Mouse (Mus musculus): ENCODE data around the gene Vav1. TPM values are rescaled to one million over a fixed set of nuclear protein-coding genes. Genes with fewer than 3 reads are reported as not detected.

The Vav1 gene
- polyA plus RNA-seq, 1 experiment from 2014 or later = 2.0 TPM

DNA sequence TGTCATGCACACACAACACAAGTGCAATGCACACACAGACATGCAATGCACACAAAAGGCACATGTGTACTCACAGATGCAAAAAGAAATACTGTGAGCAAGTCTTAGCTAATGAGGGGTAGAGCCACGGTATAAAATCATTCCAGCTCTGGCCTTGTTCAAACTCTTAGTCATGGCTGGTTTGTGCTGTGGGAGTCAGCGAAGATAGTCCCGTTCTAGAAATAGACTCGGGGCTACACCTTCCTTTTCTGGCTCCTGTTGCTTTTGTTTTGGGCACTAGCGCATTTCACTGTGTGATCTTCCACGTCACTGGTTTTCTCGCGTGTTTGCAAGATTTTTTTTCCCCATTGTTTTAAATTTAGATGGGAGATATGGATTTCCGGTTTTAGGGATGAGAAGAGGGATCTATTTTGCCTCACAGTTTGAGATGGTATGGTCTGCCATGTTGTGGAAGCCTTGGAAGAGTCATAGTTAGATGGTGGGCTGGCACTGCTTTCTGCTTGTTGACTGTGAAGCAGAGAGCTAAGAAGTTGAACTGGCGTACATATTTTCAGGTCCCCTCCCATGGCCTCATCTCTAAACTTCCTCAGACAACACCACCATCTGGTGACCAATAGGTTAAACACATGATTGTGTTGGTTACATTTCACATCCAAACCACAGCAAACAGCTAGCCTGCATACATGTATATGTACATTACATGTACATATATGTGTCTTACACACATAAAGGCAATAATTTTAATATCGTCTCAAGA, 80.8 kb downstream of the Vav1 start:
- no peaks in the 10 kb centered on the region for H3K27me3 ChIP-seq (ENCODE audit: low read depth, poor library complexity, severe bottlenecking)
- no peak overlapping the region for H3K4me3 ChIP-seq
- H3K27ac ChIP-seq (replicated peaks) = no peak overlapping the region
- H3K36me3 ChIP-seq = no peaks in the 10 kb centered on the region
- H3K9me3 ChIP-seq (replicated peaks) = no peaks in the 10 kb centered on the region
- DNase-seq (ENCODE audit: low spot score) = no peak
- 87% methylated on average over 11 of the region's 11 CpGs for WGBS
- H3K4me1 ChIP-seq = no peaks in the 10 kb centered on the region; the same call in 1 of the 2 replicates

Other genes starting within 250 kb of the Vav1 start
- gene Khsrp, start 247.6 kb upstream of the Vav1 start, polyA plus RNA-seq (2016; fragmentation: Nextera tagmentation; extraction: Ambion mirVana) = 45.4 and 53.7 TPM in 2 replicates
- gene Slc25a41, start 237.4 kb upstream of the Vav1 start, polyA plus RNA-seq (2016; fragmentation: Nextera tagmentation; extraction: Ambion mirVana) = 0.10 TPM in 1 of 2 replicates, not detected in the other
- 1.2 and 1.5 TPM in 2 replicates for gene Crb3, start 220.0 kb upstream of the Vav1 start, polyA plus RNA-seq (2016; fragmentation: Nextera tagmentation; extraction: Ambion mirVana)
- 10.4 and 12.6 TPM in 2 replicates for gene Slc25a23, start 219.2 kb upstream of the Vav1 start, polyA plus RNA-seq (2016; fragmentation: Nextera tagmentation; extraction: Ambion mirVana)
- gene Dennd1c, start 200.6 kb upstream of the Vav1 start, polyA plus RNA-seq (2016; fragmentation: Nextera tagmentation; extraction: Ambion mirVana) = 1.5 and 2.3 TPM in 2 replicates
- 68.7 and 128 TPM in 2 replicates for gene Tubb4a, start 191.3 kb upstream of the Vav1 start, polyA plus RNA-seq (2016; fragmentation: Nextera tagmentation; extraction: Ambion mirVana)
- 11.7 and 12.3 TPM in 2 replicates for gene Tnfsf9, start 173.8 kb upstream of the Vav1 start, polyA plus RNA-seq (2016; fragmentation: Nextera tagmentation; extraction: Ambion mirVana)
- 0.27 TPM in 1 of 2 replicates, not detected in the other for gene Cd70, start 129.3 kb upstream of the Vav1 start, polyA plus RNA-seq (2016; fragmentation: Nextera tagmentation; extraction: Ambion mirVana)
- gene Tnfsf14, start 84.9 kb upstream of the Vav1 start, polyA plus RNA-seq (2016; fragmentation: Nextera tagmentation; extraction: Ambion mirVana) = 0.06 and 0.21 TPM in 2 replicates
- 0.07 TPM in 1 of 2 replicates, not detected in the other for gene C3, start 51.0 kb upstream of the Vav1 start, polyA plus RNA-seq (2016; fragmentation: Nextera tagmentation; extraction: Ambion mirVana)
- 23.9 and 26.0 TPM in 2 replicates for gene Gpr108, start 30.7 kb upstream of the Vav1 start, polyA plus RNA-seq (2016; fragmentation: Nextera tagmentation; extraction: Ambion mirVana)
- gene Trip10, start 29.6 kb upstream of the Vav1 start, polyA plus RNA-seq (2016; fragmentation: Nextera tagmentation; extraction: Ambion mirVana) = 34.0 and 42.1 TPM in 2 replicates
- gene Adgre1, start 79.6 kb downstream of the Vav1 start, polyA plus RNA-seq (2016; fragmentation: Nextera tagmentation; extraction: Ambion mirVana) = 1.3 and 3.3 TPM in 2 replicates